Mouse (Mus musculus) cerebellum, postnatal 36 days (tissue): Measurements from ENCODE around the gene Cpd.

ENCODE experiments used
- DNase-seq, 2 experiments: peaks; one replicate each; pipeline ENCODE4 v3.0.0; 2021 to 2022; ENCODE audit warnings: mixed read lengths in 2 of 2

Gene Cpd

DNA sequence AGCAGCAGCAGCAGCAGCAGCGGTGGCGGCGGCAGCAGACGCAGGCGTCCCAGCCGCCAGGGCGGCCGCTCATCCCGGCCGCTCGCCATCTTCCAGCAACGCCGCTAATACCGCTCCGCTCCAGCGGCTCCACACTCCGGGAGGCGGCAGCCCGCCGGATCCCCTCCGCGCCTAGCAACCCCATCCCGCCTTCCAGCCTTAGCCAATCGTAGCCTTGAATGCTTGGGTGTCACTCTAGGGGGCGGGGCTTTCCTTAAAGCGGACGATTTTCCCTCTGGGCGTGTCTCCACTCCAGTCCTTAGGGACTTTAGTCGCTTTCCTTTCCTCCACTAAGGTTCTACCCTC is at the start of gene Cpd:
Gene Cpd, minus strand, starts transcription at position 141 of the 345 bp plus-strand sequence.
- peak; percentile 94 for DNase-seq

DNA sequence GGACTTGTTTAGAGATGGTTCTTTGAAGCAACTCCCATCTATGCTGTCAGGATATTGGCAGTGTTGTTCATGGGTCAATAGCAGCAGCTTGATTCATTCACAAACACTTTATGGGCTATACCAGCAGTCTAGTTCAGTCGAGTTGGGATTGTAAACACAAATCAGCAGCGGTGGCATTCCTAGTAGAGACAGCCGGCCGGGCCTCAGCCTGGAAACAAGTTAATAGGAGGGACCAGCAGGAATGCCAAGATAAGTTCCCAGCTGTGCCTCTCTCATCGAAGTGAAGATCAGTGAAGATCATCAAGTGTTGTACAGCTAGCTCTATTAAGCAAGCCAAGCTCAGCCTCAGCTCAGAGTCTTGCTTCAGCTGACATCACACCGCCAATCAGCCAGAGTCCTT is 49.5 kb upstream of the Cpd start:
- DNase-seq, result no peak

DNA sequence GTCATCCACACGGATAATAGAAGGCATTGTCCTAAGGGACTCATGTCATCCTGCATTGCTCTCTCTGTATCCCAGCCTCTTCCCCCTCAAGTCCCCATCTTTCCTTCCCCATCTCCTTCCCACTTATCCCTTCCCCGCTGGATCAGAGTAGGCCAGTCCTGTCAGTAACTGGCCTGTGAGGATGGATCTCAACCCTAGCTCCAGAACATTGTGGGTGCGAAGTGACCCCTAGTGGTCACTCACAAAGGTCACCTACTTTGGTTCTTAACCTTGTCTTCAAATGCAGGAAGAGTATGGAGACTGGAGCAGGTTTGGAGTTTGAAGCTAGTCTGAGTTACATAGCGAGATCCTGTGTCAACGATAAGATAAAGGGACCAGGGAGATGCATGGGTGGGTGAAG is 47.4 kb upstream of the Cpd start:
- peak; percentile 72 to 75 for DNase-seq

DNA sequence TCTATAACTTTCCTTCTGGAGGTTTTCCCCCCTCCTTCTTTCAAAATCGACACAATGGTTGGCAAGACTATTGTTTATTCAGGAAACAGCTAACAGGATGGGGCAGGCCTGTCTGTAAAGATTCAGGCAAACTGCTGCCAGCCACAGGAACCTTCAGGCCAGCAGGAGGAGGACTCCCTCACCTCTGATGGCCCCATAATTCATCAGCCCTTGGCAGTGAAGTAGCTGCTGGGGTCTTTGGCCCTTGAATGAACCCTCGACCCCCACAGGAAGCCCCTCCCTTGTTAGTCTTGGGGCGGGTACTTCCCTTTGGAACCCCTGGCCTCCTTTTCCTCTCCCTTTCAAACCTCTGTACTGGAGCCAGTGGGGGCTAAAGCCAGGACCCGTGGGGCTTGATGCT is 46.8 kb upstream of the Cpd start:
- DNase-seq, result no peak

DNA sequence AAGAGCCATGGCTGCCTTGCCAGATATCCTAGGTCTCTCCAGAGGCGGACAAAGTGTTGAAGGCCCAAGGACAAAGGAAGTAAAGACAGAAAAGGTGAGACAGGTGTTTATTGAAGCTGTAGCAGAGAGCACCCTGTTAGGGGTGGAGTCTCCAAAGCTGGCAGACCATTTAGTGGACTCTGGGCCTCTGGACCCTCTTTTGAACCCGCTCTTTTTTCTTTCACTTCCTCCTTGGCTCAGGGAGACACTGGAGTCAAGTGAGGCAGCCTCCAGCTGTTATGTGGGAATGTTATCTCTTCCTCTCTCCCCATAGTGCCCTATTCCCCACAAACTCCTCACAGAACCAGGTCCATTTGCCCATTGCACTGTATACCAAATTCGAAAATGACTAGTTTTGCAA is 46.2 kb upstream of the Cpd start:
- no peak for DNase-seq

DNA sequence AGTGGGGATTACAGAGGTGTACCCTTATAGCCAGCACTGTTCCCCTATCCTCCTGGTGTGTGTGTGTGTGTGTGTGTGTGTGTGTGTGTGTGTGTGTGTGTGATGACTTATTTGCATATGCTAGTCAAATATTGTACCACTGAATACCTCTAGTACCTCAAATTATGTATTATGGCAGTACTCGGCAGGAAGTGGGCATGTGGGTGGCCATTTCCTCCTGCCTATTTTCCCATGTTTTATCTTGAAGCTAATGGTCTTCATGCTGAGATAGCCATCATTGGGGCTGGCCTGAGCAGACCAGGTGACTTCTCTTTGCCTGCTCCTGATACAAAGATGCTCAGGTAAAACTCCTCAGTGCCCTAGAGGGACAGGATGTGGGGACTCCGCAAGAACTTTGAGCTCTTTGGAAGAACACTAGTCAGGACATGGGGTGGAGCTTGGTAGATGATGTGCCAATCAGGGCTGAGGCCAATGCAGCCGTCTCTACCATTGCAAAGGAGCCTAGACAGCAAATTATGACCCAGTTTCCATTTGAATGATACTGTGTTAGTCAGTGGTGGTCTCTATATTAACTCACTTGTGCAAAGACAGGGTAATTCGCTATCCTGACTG is 45.0 kb upstream of the Cpd start:
- no peak for DNase-seq

DNA sequence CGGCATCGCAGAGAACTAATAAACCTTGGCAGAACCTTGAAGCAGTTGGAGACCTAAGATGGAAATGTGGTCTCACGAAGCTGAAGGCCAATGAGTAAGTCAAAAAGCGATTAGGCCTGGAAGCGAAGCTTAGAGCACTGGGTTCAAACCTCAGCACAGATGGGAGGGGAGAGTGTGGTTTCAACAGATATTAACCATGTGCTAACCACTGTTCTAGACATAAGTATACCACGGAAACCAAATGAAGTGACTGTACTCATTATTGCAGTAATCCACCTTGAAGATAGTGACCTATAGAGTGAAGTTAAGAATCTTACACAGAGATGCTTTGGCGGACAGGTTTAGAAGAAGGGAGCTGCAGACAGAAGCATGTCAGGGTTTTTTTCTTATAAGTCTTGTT is 44.4 kb upstream of the Cpd start:
- no peak for DNase-seq

DNA sequence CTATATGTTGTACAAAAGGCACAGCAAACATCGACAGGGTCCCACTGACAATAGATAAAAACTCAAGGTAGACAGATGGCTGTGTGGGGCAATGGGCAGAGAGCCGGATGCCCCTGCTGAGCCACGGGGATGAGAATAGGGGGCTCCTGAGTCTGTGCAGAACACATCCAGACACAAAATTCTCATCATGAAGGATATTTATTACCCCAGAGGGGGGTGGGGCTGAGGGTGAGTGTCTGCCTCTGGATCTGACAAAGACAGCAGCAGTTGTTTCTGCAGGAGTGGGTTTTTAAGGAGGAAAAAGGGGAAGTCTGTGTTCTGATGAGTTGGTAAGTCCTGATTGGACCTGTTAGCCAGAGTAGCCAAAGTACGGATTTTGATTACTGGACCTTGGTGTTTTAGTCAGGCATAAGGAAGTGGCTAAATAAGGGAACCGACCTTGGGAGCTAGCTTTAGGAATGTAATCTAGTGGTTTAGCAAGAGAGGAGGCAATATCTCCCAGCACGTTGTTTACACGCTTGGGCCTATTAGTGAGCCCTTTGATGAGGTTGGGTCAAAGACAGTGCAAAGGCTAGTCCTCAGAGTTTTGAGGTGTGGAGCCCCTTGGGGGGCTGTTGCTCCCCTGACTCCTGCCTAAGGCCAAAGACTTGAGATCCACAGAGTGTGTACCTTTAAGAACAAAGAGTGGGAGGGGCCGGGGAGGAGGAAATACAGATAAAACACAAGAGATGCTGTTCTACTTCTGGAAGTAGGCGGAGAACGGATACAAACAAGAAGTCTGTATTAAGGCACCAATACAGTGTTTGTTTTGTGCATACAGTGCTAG is 42.7 kb upstream of the Cpd start:
- DNase-seq, result no peak

DNA sequence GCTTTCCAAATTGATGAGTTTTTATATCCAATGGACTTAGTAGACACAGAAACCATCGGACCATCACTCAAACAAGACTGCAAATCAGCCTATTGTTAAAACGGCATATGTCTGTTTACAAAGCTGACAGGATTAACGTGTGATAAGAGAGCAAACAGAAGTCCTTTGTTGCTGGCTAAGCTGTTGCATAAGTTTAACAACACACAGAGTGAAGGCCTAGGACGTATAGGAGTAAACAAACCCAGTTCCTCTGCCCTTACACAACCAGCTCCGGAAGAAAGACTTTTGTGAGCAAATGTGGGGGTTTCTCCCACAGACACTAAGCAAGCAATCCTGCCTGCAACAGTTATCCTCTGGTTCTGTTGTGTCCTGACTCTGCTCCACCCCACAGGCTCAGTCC is 37.6 kb upstream of the Cpd start:
- no peak for DNase-seq

DNA sequence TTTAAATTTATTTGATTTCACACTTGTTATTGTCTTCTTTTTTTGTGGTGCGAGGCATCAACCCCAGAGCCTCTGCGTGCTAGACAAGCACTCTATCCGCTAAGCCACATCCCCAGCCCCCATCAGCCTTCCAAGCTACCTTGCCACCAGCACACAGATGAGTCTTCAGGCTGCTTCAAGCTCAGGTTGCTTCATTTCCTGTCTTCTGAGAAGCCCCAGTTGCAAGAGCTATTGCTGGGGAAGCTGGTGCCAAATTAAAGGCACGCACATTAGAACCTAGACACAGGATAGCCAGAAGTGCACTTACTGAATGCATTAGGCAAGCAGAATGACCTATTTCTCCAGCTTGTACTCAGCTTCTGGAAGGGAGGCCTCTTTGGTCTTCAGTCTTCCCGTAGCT is 33.0 kb upstream of the Cpd start:
- no peak for DNase-seq

DNA sequence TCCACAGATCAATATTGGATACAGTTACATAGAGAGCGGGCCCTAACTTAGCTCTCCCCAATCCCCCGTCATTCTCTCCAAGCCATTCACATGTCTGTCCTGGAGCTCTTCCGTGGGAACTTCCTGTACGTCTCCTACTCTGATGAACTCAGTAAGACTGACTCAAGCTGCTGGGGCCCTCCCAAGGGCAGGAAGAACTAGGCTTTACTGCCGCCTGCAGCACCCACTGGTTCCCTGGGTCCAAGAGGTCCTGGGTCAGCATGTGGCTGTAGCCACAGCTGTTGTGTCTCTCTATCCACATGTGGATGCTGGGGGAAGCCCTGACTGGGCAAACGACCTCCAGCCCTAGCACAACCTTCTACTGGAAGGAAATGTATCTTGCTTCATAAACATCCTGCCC is 27.9 kb upstream of the Cpd start:
- DNase-seq, result no peak

DNA sequence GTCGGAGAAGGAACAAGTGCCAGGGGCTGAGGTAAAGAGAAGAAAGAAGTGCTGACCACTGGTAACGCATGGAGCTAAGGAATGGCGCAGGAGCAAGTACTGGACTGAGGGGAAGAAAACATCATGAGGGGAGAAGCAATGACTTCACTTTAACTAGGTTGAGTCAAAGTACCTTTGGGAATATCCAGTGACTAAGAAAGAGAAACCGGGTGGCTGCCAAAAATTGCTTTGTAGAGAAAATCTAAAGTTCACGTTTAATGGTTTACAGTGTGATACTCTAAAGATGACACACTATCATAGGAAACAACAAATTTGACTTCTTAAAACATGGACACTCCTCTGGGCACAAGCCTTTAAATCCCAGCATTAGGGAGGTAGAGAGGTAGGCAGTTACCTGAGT is 27.0 kb upstream of the Cpd start:
- DNase-seq, result no peak

DNA sequence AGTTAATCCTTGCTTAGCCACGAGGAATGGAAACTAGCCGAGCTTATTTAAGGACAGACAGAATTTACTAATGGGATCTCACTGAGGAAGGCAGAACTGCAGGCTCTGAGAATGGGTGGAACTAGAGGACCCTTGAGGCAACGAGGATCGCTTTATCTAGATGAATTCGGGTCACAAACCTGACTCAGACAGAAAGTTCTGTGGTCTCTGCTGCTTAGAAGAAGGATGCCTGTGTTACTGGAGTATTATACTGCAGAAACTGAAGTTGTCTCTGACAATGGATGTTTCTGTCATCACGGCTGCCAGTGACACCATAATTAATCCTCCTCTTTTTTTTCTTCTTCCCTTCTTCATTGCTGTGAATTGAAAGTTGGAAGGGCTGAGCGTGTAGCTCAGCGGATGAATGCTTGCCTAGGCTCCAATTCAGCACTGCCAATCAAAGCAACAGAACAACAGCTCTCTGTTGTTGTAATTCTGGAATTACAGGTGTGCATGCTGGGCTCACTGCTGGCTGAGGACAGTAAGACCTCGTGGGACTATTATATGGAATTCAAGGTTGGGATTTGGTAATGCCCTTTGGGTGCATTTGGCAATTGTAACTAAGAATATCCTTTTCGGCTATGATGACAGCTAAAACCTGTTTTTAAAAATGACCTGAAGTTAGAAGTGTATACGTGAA is 25.9 kb upstream of the Cpd start:
- DNase-seq, result no peak

DNA sequence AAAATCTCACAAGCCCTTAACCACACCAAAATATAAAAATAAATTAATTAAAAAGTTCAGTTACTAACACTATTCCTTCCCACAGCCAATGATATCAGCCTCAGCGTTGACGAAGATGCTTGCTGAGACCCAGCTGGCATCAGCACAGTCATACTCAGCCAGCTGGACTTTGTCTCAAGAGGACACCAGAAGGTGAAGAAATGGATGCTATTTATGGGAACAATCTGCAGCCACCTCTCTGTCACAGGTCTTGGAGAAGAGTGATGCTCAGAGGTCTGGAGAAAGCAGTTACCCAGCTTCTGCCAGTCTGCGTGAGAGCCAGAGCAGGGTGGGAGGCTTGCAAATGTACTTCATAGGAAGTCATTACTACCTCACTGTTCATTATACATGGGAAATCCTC is 14.4 kb upstream of the Cpd start:
- DNase-seq, result peak; percentile 52 to 56

DNA sequence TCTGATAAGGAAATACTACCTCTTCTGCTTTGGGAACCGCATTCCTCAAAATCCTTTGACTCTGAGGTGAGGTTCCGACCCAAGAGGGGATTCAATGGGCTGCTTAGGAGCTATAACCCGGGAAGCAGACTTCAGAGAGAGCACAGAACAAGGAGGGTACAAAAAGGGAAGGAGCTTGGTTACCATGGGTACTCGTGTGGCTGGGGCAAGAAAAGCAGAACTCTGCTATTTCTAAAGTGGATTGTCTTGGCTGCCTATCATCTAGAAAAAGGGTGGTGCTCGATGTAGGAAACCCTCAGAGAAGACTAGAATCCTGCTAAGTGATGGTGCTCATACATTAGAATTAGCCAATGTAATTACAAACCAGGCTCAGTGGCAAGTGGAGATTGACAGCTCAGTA is 12.4 kb upstream of the Cpd start:
- no peak for DNase-seq

DNA sequence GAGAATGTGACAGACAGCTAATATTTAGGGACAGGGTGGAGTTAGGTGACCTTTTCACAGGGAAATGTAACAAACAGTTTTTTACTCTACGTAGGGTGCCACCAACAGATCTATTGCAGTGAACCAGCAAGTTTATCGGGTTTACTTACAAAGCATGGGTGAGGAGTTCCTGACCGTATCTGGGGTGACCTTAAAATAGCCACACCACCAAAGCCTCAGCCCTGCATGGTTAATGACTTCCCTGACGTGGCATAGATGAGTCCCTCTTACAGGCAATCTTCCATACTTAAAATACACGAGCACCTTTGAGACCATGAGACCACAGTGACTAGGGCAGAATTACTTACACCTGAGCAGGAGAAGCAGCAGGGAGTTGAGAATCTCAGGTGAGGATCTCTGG is 12.0 kb upstream of the Cpd start:
- no peak for DNase-seq

DNA sequence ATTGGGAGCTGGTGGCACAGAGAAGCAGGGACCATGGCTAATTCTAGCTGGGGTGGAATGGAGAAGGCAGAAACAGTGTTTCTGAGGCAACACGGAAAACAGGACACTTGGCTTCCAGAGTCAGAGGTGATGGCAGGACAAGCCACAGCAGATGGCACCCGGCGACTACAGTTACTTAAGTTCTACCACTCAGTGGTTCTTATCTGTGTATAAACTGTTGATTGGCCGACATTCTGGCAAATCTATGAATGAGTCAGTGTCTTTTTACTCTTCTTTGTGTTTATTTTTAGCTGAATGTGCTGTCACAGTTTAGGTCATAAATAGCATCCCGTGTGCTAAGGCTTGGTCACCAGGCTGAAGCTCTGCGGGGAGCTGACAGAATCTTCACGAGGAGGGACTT is 10.3 kb upstream of the Cpd start:
- DNase-seq, result peak; percentile 25 to 48

DNA sequence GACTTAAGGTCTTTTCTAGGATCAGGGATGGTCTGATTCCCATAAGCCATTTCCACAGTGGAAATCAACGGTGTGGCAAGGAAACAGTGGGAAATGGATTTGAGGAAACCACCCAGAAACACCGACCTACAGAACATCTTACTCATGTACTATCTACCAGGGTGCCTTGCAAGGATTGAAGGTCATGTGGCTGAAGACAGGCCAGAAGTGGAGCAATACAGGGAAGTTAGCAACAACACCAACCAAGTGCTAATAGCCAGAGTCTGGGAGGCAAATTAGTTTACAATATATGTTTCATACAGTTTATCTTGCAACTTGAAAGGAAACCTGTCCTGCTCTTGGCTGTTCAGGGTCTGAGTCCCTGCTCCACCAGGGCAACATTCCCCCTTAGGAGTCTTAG is 9.8 kb upstream of the Cpd start:
- no peak for DNase-seq

DNA sequence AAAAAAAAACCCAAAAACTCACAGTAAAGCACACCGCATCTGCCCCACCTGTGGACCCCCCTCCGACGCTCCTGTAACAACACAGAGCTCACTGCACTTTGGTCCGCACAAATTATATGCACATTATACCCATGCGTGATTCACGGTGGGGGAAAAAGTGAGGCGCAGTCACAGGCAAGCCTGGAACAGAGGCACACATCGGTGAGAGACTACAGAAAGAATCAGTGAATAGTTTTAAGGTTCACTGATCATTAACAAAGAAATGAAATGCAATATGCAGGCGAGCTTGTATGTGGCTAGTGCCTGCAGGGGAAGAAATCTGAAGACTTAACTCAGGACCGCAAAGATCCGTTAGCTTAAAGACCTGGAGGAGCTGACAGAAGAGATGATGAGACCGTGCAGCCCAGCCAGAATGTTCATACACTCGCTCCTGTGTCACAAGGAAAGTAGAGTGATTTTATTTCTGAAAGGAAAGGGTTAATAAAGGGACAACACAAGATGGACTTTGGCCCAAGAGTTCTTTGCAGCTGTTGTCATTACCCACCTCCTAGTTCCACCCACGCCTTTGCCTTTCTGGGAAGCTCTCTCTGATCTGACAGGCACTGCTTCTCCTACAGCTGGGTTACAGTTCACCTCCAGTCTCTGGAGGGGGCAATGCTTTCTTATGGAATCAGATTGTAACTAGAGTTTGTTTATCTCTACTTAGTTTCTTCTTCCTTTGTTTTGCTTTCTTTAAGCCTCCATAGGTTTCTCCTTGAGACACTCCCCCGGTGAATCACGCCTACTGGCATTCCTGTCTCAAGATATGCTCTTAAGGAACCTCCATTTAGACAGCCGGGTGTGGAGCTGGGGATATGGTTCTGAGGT is 7.9 kb upstream of the Cpd start:
- no peak for DNase-seq

DNA sequence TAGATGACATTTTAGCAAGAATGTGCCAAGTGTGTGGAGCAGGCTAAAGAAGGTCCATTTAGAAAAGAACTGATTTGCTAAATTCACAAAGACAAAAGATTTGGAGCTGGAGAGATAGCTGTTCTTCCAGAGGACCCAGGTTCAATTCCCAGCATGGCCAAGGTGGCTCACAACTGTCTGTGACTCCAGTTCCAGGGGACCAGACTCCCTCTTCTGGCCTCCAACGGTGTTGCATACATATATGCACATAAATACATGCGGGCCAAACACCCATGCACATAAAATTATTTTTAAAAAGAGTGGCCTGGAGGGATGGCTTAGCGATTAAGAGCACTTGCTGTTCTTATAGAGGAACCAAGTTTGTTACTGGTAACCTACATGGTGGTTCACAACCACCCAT is 4.7 kb upstream of the Cpd start:
- no peak for DNase-seq

DNA sequence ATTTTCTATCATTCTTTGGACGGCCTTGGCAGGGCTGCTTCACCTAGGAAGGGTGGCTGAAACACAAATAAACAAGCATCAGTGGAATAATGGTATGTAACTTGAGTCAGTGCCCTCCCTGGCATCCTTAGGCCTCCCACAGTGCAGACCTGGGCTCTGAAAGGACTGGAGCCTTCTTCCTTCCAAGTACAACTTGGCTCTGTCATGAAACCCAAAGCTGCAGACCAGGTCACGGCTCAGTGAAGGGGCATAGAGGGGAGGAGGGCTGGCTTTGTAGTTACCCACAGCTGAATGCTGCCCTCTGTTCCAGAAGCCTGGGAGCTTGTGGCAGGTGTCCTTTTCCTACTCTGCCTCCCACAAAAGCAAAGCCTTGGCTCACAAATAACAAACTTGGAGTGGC is 2.8 kb upstream of the Cpd start:
- DNase-seq, result no peak

DNA sequence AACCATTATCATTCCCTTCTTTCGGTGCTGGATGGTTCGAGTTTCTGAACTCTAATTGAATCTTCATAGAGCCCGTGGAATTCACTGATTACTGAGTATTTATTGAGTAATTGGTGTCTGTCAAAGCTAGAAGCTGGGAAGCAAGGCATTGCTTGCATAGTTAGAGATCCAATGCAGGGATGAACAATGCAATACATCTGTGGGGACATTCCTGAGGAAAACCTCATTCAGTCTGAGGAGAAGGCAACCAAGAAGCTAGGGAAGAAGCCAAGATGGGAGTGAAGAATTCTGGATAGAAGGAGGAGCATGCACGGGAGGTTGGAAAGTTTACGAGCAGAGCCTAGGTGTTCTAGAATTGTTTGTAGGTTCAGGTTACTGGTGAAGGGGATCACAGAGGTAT is 1.3 kb upstream of the Cpd start:
- no peak for DNase-seq

DNA sequence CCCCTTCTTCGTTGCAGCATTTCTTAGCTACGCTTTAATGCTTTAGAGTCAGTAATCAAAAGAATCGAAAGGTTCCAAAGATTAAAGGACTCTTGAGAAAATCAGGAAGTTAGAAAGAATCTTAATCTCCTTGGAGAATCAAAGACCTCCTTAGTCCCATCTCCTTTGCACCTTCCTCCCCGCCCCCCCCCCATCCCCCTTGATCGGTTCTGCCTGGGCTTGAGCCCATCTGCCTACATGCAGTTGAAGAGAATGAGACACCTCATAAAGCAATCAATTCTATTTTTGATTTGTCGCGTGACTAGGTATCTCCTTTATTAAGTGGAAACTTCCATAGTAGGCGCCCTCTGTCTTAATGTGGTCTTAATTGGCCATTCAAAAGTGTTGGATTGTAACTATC is 536 bp upstream of the Cpd start:
- DNase-seq, result no peak
